Mouse (Mus musculus) kidney, embryonic 14.5 days (tissue): ENCODE measurements around the gene Trim23. TPM values are rescaled to one million over a fixed set of nuclear protein-coding genes. Genes with fewer than 3 reads are reported as not detected.

Experiments used
- ATAC-seq: fragments of 200-750 bp; cut with Nextera tagmentation; 2 replicates; pipeline ENCODE4 v1.8.0; 2017; ENCODE audit warnings: moderate number of reproducible peaks, mild to moderate bottlenecking, moderate TSS enrichment, moderate library complexity; ENCODE audit not compliant: low FRiP score, low TSS enrichment
- H3K27ac ChIP-seq: fragments of 300-500 bp; sonication (generic); 2 replicates; pipeline ENCODE4 v1.5.1; 2014; ENCODE audit warnings: low read depth, mild to moderate bottlenecking, low read length, moderate library complexity, mixed read lengths
- H3K27me3 ChIP-seq: fragments of 300-500 bp; sonication (generic); 2 replicates; pipeline ENCODE4 v1.6.1; 2014; ENCODE audit warnings: mild to moderate bottlenecking, low read length; ENCODE audit not compliant: control insufficient read depth, insufficient read depth
- H3K36me3 ChIP-seq: fragments of 300-500 bp; sonication (generic); 2 replicates; pipeline ENCODE4 v1.6.1; 2014; ENCODE audit warnings: low read length, mixed read lengths; ENCODE audit not compliant: control insufficient read depth, insufficient read depth
- H3K4me1 ChIP-seq: fragments of 300-500 bp; sonication (generic); 2 replicates; pipeline ENCODE4 v1.6.1; 2014; ENCODE audit warnings: low read length, mixed read lengths; ENCODE audit not compliant: control insufficient read depth, insufficient read depth
- H3K4me2 ChIP-seq: fragments of 300-500 bp; sonication (generic); replicated peaks from 2 replicates; pipeline ENCODE4 v1.6.1; 2014; ENCODE audit warnings: low read depth, mild to moderate bottlenecking, low read length
- H3K4me3 ChIP-seq: fragments of 300-500 bp; sonication (generic); 2 replicates; pipeline ENCODE4 v1.5.1; 2014; ENCODE audit warnings: mild to moderate bottlenecking, low read length
- H3K9ac ChIP-seq: fragments of 300-500 bp; sonication (generic); 2 replicates; pipeline ENCODE4 v1.6.1; 2014; ENCODE audit warnings: low read depth, mild to moderate bottlenecking, low read length, moderate library complexity
- H3K9me3 ChIP-seq: fragments of 300-500 bp; sonication (generic); 2 replicates; pipeline ENCODE4 v1.6.1; 2016; ENCODE audit warnings: low read length; ENCODE audit not compliant: control insufficient read depth
- WGBS: fragments of 180-500 bp; shearing (Covaris S2); extraction: QIAGEN DNeasy Blood & Tissue Kit; methylation state at CpG from one replicate; pipeline ENCODE4 v1.1.7; 2014; 5-methylcytosine and 5-hydroxymethylcytosine counted together
- polyA plus RNA-seq: library from polyadenylated mRNA; unstranded; fragments of >200 nt; fragmentation: Nextera tagmentation; extraction: Ambion mirVana; gene quantifications from 2 replicates; pipeline ENCODE4 v1.2.1, GENCODE M21; 2014

The Trim23 gene
- 16.1 and 23.1 TPM in 2 replicates for polyA plus RNA-seq

DNA sequence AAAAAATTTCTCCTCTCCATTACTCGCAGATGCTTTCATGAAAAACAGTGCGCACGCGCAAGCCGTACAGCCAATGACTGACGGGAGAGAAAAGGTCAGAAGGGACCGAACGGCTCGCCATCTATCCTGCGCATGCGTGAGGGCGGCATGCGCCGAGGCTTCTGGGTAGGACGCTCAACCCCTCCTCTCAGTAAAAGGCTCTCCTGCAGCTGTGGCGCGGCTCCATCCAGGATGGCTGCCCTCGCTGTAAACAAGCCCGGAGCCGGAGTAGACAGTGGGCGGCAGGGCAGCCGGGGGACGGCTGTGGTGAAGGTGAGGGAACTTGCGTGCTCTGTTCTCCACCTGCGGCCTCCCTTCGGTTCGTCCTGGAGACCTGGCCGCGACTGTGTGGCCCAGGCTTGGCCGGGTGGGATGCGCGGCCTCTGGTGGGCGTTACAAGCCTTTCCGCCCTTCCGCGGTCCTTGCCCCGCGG is at the start of gene Trim23:
TSS of gene Trim23 (plus strand) at position 148 of the 472 bp plus-strand sequence.
- H3K4me2 ChIP-seq: peak within 1 kb of the TSS; percentile 62
- H3K27me3 ChIP-seq: no peaks in the 10 kb centered on the region
- H3K36me3 ChIP-seq: peaks cover 15% of the 10 kb centered on the region; the same call in 1 of the 2 replicates
- peak within 1 kb of the TSS; percentile 69 for H3K27ac ChIP-seq
- H3K9me3 ChIP-seq: no peaks in the 10 kb centered on the region
- H3K4me1 ChIP-seq: 0 out of 2 replicates have a peak, but pooled peaks cover 5% of the 10 kb centered on the region
- peak within 1 kb of the TSS; percentile 83 for H3K9ac ChIP-seq
- peak; percentile 99 for ATAC-seq
- WGBS: under 1% methylated on average over 38 of the region's 38 CpGs
- peak within 1 kb of the TSS; percentile 94 for H3K4me3 ChIP-seq

DNA sequence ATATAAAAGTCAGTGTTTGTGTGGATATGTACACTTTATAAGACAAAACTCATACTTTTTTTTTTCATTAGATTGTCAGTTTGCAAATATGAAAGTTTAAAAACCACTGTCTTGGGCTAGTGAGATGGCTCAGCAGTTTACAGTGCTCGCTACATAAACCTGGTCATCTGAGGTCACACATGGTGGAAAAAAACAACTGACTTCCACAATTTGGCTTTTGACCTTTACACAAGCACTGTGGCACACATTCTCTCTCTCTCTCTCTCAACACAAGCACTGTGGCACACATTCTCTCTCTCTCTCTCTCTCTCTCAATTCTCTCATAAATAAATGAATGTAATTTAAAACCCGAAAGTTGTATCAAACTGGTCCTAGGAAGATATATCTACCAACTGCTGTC is 46.0 kb upstream of the Trim23 start:
- WGBS: 93% methylated on average over 2 of the region's 2 CpGs
- H3K27ac ChIP-seq: no peak overlapping the region
- no peak overlapping the region for H3K4me2 ChIP-seq
- no peak overlapping the region for H3K9ac ChIP-seq
- no peaks in the 10 kb centered on the region for H3K9me3 ChIP-seq
- no peak for ATAC-seq
- peaks cover 10% of the 10 kb centered on the region; the same call in 1 of the 2 replicates for H3K36me3 ChIP-seq
- no peaks in the 10 kb centered on the region for H3K27me3 ChIP-seq
- no peaks in the 10 kb centered on the region for H3K4me1 ChIP-seq
- H3K4me3 ChIP-seq: no peak overlapping the region

DNA sequence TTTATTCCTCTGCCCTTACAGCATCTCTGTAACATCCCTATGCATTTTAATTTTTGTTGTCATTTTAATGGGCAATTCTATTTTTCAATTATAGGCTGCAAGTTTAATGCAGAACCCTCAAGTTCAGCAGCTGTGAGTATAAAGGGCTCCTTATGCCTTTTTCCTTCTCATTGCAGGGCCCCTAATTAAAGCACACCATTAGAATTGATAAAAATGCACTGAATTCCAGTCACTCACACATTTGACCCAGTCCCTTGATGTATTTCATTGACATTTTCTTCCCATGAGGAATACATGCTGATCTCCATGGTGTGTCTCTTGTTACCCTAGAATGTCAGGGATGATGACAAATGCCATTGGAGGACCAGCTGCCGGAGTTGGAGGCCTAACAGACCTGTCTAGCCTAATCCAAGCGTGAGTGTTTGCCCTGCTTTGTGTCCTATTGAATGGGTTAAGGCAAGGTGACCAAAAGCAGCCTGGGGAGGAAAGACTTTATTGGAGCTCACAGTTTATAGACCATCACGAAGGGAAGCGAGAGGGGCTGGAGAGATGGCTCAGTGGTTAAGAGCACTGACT is 44.0 kb upstream of the Trim23 start:
- ATAC-seq: no peak
- 91% methylated on average over 4 of the region's 4 CpGs for WGBS

DNA sequence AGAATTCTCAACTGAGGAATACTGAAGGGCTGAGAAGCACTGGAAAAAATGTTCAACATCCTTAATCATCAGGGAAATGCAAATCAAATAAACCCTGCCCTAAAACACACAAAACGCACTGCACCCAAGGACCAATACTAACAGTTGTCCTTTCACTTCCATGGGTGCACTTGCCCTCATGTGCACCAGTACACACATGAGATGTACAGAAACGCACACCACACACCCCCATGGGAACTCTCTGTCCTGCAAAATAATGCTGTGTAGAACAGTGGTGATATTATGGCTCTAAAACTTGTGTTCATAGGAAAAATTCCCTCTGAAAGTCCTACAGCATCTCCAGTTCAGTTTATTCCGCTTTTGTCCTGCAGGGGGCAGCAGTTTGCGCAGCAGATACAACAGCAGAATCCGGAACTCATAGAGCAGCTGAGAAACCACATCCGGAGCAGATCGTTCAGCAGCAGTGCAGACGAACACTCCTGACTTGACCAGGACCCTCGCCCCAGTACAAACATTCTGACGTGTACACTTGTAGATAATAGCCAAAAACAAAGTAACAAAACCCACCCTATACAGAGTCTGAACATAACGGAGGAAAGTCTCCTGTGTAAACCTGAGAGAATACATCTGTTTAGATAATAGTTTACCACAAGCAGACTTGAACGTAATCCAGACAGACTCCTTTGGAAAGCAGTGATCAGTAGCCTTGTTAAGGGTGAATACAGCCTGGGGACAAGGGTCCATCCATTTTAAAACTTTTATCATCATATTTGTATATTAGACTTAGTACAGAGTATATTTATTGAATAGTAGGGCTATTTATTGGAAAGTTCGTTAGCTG is 39.0 kb upstream of the Trim23 start:
- H3K4me3 ChIP-seq: no peak overlapping the region
- no peaks in the 10 kb centered on the region for H3K4me1 ChIP-seq
- H3K27ac ChIP-seq: no peak overlapping the region
- no peaks in the 10 kb centered on the region for H3K9me3 ChIP-seq
- ATAC-seq: 0 out of 2 replicates have a peak, but pooled peaks have one; percentile 32
- peaks cover 29% of the 10 kb centered on the region for H3K36me3 ChIP-seq
- H3K9ac ChIP-seq: no peak overlapping the region
- H3K27me3 ChIP-seq: no peaks in the 10 kb centered on the region
- H3K4me2 ChIP-seq: no peak overlapping the region
- WGBS: 43% methylated on average over 13 of the region's 13 CpGs

More for the DNA sequence above, 44.0 kb upstream of the Trim23 start:
- Histone ChIP-seq H3K36me3 (peaks cover 10% of the 10 kb centered on the region; the same call in 1 of the 2 replicates), H3K9me3 (no peaks in the 10 kb centered on the region), H3K27ac (no peak overlapping the region), H3K27me3 (no peaks in the 10 kb centered on the region), H3K4me2 (no peak overlapping the region), H3K4me1 (no peaks in the 10 kb centered on the region), H3K9ac (no peak overlapping the region), H3K4me3 (no peak overlapping the region)

DNA sequence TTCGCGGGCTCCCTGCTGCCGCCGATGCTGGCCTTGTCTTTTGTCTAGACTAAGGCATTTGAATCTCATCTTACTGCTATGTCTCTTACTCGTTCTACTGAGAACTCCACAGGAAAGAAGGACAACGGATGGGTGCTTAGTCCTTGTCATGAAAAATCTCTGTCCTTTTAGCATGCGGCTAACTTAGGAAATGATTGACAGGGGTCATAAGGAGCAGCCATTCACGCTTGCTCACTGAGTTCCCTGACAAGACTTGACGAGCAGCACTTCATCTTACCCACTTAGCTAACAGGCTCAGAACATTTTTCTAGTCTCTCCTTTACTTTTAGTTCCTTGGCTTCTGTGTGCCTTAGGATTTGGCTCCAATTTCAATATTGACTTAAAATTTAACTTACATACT is 33.7 kb upstream of the Trim23 start:
- peaks cover 62% of the 10 kb centered on the region for H3K36me3 ChIP-seq
- no peak overlapping the region for H3K4me3 ChIP-seq
- H3K27me3 ChIP-seq: no peaks in the 10 kb centered on the region
- H3K4me1 ChIP-seq: no peaks in the 10 kb centered on the region
- WGBS: 82% methylated on average over 9 of the region's 9 CpGs
- H3K9me3 ChIP-seq: no peaks in the 10 kb centered on the region
- ATAC-seq: no peak
- H3K27ac ChIP-seq: no peak overlapping the region
- H3K9ac ChIP-seq: no peak overlapping the region
- no peak overlapping the region for H3K4me2 ChIP-seq

DNA sequence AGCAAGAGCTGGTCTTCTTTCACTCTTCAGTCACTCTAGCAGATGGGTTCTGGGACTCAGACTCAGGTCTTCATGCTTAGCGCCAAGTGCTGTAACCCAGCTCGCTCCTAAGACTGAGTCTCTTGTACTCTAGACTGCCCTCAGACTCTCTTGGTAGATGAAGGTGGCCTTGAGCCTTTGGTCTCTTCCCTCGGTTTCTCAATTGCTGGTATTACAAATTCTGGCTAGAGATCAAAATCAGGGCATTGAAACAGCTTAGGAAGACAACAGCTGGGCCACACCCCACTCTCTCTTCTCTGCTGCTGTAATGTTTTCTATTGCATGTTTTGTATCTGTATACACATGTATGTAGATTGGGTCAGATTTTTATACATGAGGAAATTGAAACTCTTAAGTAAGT is 33.0 kb upstream of the Trim23 start:
- no peak overlapping the region for H3K9ac ChIP-seq
- H3K27me3 ChIP-seq: no peaks in the 10 kb centered on the region
- no peak overlapping the region for H3K4me3 ChIP-seq
- WGBS: 96% methylated on average over 3 of the region's 3 CpGs
- H3K4me1 ChIP-seq: no peaks in the 10 kb centered on the region
- H3K36me3 ChIP-seq: peaks cover 62% of the 10 kb centered on the region
- no peaks in the 10 kb centered on the region for H3K9me3 ChIP-seq
- H3K4me2 ChIP-seq: no peak overlapping the region
- no peak overlapping the region for H3K27ac ChIP-seq
- ATAC-seq: no peak

DNA sequence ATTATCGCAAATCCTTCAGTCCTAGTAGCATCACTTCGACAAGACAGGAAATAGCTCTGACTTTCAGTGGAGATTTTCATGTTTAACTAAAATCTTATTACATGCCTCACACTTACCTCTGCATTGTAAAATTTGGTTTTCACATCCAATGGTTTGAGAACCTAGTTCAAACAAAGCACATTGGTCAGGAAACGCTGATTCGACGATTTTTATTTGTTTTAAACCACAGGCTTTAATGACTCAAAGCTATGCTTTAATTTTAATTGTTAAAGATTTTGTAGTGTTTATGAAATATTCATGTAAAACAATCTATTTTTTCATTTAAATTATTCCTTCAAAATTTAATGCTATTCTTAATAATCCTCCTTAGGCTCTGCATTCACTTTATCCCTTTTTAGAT is 24.4 kb upstream of the Trim23 start:
- no peak overlapping the region for H3K4me2 ChIP-seq
- WGBS: 93% methylated on average over 5 of the region's 5 CpGs
- H3K36me3 ChIP-seq: peaks cover 42% of the 10 kb centered on the region
- no peaks in the 10 kb centered on the region for H3K27me3 ChIP-seq
- ATAC-seq: no peak
- H3K4me1 ChIP-seq: no peaks in the 10 kb centered on the region
- H3K9me3 ChIP-seq: no peaks in the 10 kb centered on the region
- no peak overlapping the region for H3K9ac ChIP-seq
- H3K27ac ChIP-seq: no peak overlapping the region
- no peak overlapping the region for H3K4me3 ChIP-seq

DNA sequence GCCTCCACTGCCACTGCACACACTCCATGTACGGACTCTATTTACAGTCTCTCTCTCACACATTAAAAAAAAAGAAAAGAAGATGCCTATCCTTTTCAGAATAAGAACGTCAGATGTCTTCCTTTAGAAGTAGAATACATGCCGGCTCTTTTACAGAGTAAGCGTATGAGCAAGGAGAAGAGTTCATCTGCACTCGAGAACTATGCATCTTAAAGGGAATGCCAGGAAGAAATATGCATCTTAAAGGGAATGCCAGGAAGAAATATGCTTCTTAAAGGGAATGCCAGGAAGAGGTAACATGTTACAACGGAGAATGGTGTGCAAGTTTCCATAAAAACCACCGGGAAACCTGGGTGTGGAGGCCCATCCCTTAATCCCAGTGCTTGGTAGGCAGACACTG is 23.5 kb upstream of the Trim23 start:
- no peaks in the 10 kb centered on the region for H3K4me1 ChIP-seq
- H3K27ac ChIP-seq: no peak overlapping the region
- H3K27me3 ChIP-seq: no peaks in the 10 kb centered on the region
- H3K9ac ChIP-seq: no peak overlapping the region
- H3K4me3 ChIP-seq: no peak overlapping the region
- peaks cover 42% of the 10 kb centered on the region for H3K36me3 ChIP-seq
- no peak overlapping the region for H3K4me2 ChIP-seq
- ATAC-seq: no peak
- no peaks in the 10 kb centered on the region for H3K9me3 ChIP-seq
- 88% methylated on average over 7 of the region's 7 CpGs for WGBS

DNA sequence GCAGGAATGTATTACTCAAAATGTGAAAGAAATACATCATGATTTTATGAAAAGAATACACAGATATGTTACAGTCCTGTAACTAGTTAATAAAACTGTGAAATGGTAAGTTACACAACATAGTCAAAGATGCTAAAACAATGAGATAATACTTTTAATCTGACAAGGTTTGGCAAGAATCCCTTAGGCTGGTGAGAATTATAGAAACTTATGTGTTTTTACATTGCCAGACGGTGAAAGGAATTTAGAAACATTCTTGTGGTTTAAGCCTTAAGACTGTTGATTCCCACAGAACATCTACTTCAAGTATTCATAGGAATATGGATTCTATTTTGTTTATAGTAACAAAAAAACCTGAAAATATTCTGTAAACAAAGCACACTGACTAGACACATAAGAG is 22.9 kb upstream of the Trim23 start:
- H3K4me2 ChIP-seq: no peak overlapping the region

More for the DNA sequence above, 22.9 kb upstream of the Trim23 start:
- no peaks in the 10 kb centered on the region for H3K9me3 ChIP-seq
- no peak overlapping the region for H3K4me3 ChIP-seq
- WGBS: 85% methylated on average over 1 of the region's 1 CpGs
- H3K9ac ChIP-seq: no peak overlapping the region
- no peaks in the 10 kb centered on the region for H3K27me3 ChIP-seq
- ATAC-seq: no peak
- H3K36me3 ChIP-seq: peaks cover 45% of the 10 kb centered on the region
- no peak overlapping the region for H3K27ac ChIP-seq
- no peaks in the 10 kb centered on the region for H3K4me1 ChIP-seq
